Comparison of ENCODE assay signal across 33 mouse cellular contexts in the genomic region with DNA sequence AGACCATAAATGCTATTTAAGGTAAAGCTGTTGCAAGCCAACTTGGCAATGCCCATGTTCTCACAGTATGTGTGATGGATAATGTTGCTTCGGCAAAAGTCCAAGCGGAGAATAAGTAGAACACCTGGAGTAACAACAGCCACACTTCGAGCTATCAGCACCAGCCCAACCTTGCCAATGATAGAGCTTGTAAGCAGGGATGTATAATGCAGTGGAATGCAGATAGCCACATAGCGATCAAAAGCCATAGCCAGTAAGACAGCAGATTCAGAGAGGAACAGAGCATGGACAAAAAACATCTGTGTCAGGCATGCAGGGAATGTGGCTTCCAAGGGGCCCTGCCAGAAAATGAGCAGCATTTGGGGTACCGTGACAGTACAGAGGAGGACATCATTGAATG. TPM values are rescaled to one million over a fixed set of nuclear protein-coding genes. Genes with fewer than 3 reads are reported as not detected.
DNase-seq lines count a peak whose midpoint lies in the region; ATAC-seq lines count a peak whose summit lies in the region.
"Had no signal": no experiment of that assay in that cellular context is flagged by ENCODE, and none has a peak within 500 bp of the region (broad histone marks: within the 10 kb centered on the region; RNA-seq: fewer than 3 reads in every experiment).

No protein-coding gene starts in this region.

- ATAC-seq in heart, embryonic 12.5 days (ENCODE audit: insufficient number of reproducible peaks, low FRiP score): peak; percentile 45; the same call in 1 of the 2 replicates
- peak; percentile 86 for ATAC-seq in heart, embryonic 15.5 days (replicated peaks; ENCODE audit: insufficient number of reproducible peaks, insufficient read depth, low FRiP score, low read depth)
- ATAC-seq: forebrain, embryonic 13.5 days; forebrain, embryonic 16.5 days; hindbrain, postnatal 0 days; inflammation-experienced regulatory T-cells, adult 6 months; intestine, embryonic 16.5 days; Patski had no signal

- no peak overlapping the region for H3K9ac ChIP-seq in heart, embryonic 12.5 days
- H3K9ac ChIP-seq in heart, embryonic 15.5 days: no peak overlapping the region
- H3K9ac ChIP-seq: forebrain, embryonic 13.5 days; hindbrain, embryonic 14.5 days had no signal

- H3K9me3 ChIP-seq in heart, embryonic 12.5 days (replicated peaks): no peaks in the 10 kb centered on the region
- no peaks in the 10 kb centered on the region for H3K9me3 ChIP-seq in heart, embryonic 15.5 days (replicated peaks)
- H3K9me3 ChIP-seq: forebrain, embryonic 10.5 days; forebrain, embryonic 13.5 days; G1E had no signal

- H3K4me2 ChIP-seq in heart, embryonic 12.5 days: 0 out of 2 replicates have a peak overlapping the region, but pooled peaks have one; percentile 8
- peak overlapping the region; percentile 8; the same call in 1 of the 2 replicates for H3K4me2 ChIP-seq in heart, embryonic 15.5 days
- H3K4me2 ChIP-seq: forebrain, embryonic 13.5 days; hindbrain, embryonic 14.5 days had no signal

- no peak overlapping the region for H3K4me3 ChIP-seq in heart, embryonic 12.5 days
- H3K4me3 ChIP-seq in heart, embryonic 15.5 days: peak overlapping the region; percentile 22; the same call in 1 of the 2 replicates
- H3K4me3 ChIP-seq: forebrain, embryonic 10.5 days; forebrain, embryonic 13.5 days had no signal

- H3K36me3 ChIP-seq in heart, embryonic 12.5 days: no peaks in the 10 kb centered on the region
- H3K36me3 ChIP-seq in heart, embryonic 15.5 days: no peaks in the 10 kb centered on the region
- H3K36me3 ChIP-seq: forebrain, embryonic 10.5 days; G1E had no signal

- intact Hi-C loops in heart, postnatal 36 days (cut with DNase I): no loop called here
- intact Hi-C loops in heart, postnatal 10 days (cut with DNase I): no loop called here

- no peak overlapping the region for H3K27ac ChIP-seq in heart, embryonic 12.5 days (ENCODE audit: poor library complexity, severe bottlenecking)
- H3K27ac ChIP-seq in heart, embryonic 15.5 days: peak overlapping the region; percentile 60
- H3K27ac ChIP-seq: forebrain, embryonic 10.5 days; forebrain, embryonic 13.5 days; hindbrain, embryonic 14.5 days; hindbrain, postnatal 0 days had no signal

- no peaks in the 10 kb centered on the region for H3K27me3 ChIP-seq in heart, embryonic 12.5 days (replicated peaks)
- H3K27me3 ChIP-seq in heart, embryonic 15.5 days: no peaks in the 10 kb centered on the region
- H3K27me3 ChIP-seq: CH12.LX; forebrain, embryonic 13.5 days; Patski had no signal

- no peak for DNase-seq in heart, postnatal 36 days
- DNase-seq in heart, adult 18-20 months: no peak
- DNase-seq in heart, postnatal 10 days: peak; percentile 29 to 35
- no peak for DNase-seq in heart, adult 11 months
- DNase-seq: adrenal gland, postnatal 10 days; adrenal gland, postnatal 36 days; B cell, adult 2 months; cerebellum, adult 18-20 months; cerebellum, adult 9-10 months; cerebellum, postnatal 14 days; gastrocnemius, postnatal 10 days; kidney, adult 18-20 months; kidney, adult 9 months had no signal

- H3K4me1 ChIP-seq in heart, embryonic 12.5 days (replicated peaks): peaks cover 5% of the 10 kb centered on the region; the same call in 1 of the 2 replicates
- H3K4me1 ChIP-seq in heart, embryonic 15.5 days (replicated peaks): no peaks in the 10 kb centered on the region
- H3K4me1 ChIP-seq: forebrain, embryonic 10.5 days; forebrain, embryonic 13.5 days had no signal

- WGBS in heart, embryonic 12.5 days: 55% methylated on average over 5 of the region's 5 CpGs
- 48% methylated on average over 5 of the region's 5 CpGs for WGBS in heart, embryonic 15.5 days

RNA-seq across cellular contexts. Expression of a gene that starts 3.4 kb away (rescaled TPM):
- polyA plus RNA-seq in heart, embryonic 12.5 days (2016; fragmentation: Nextera tagmentation; extraction: Ambion mirVana): 0.13 and 0.28 TPM in 2 replicates
- total RNA-seq in heart, postnatal 36 days (2021): not detected
- polyA plus RNA-seq in heart, embryonic 15.5 days (2015; fragmentation: Nextera tagmentation; extraction: Ambion mirVana): 0.31 and 0.47 TPM in 2 replicates
- not detected for total RNA-seq in heart, adult 18-20 months (2021)
- not detected for total RNA-seq in heart, postnatal 10 days (2021)
- total RNA-seq: adrenal gland, adult 18-20 months; adrenal gland, postnatal 10 days; adrenal gland, postnatal 36 days; CH12.LX; gastrocnemius, adult 18-20 months; gastrocnemius, postnatal 10 days; gastrocnemius, postnatal 4 days; heart, postnatal 14 days; hindbrain, postnatal 0 days had no signal
- polyA plus RNA-seq: embryonic facial prominence, embryonic 11.5 days; embryonic facial prominence, embryonic 14.5 days; forebrain, embryonic 10.5 days; forebrain, embryonic 13.5 days; forebrain, embryonic 16.5 days; G1E; hindbrain, embryonic 11.5 days; hindbrain, embryonic 14.5 days; hindbrain, postnatal 0 days; intestine, embryonic 16.5 days; kidney, embryonic 16.5 days; Patski had no signal

RNA-seq across cellular contexts. Expression of a gene that starts 9.1 kb away (rescaled TPM):
- polyA plus RNA-seq in heart, embryonic 12.5 days (2016; fragmentation: Nextera tagmentation; extraction: Ambion mirVana): 0.17 TPM in 1 of 2 replicates, not detected in the other
- not detected for total RNA-seq in heart, postnatal 36 days (2021)
- polyA plus RNA-seq in heart, embryonic 15.5 days (2015; fragmentation: Nextera tagmentation; extraction: Ambion mirVana): 0.52 and 0.59 TPM in 2 replicates
- not detected for total RNA-seq in heart, adult 18-20 months (2021)
- total RNA-seq in heart, postnatal 10 days (2021): under 1 TPM; 0.17 to 0.62 TPM
- total RNA-seq: adrenal gland, adult 18-20 months; adrenal gland, postnatal 10 days; adrenal gland, postnatal 36 days; CH12.LX; G1E; gastrocnemius, adult 18-20 months; gastrocnemius, postnatal 10 days; gastrocnemius, postnatal 4 days; heart, postnatal 14 days; hindbrain, postnatal 0 days had no signal
- polyA plus RNA-seq: embryonic facial prominence, embryonic 11.5 days; embryonic facial prominence, embryonic 14.5 days; forebrain, embryonic 10.5 days; forebrain, embryonic 13.5 days; forebrain, embryonic 16.5 days; G1E; hindbrain, embryonic 11.5 days; hindbrain, embryonic 14.5 days; hindbrain, postnatal 0 days; inflammation-experienced regulatory T-cells, adult 6 months; intestine, embryonic 16.5 days; kidney, embryonic 16.5 days; Patski had no signal

RNA-seq across cellular contexts. Expression of a gene that starts 11.7 kb away (rescaled TPM):
- polyA plus RNA-seq in heart, embryonic 12.5 days (2016; fragmentation: Nextera tagmentation; extraction: Ambion mirVana): not detected in 2 replicates
- not detected for total RNA-seq in heart, postnatal 36 days (2021)
- not detected in 2 replicates for polyA plus RNA-seq in heart, embryonic 15.5 days (2015; fragmentation: Nextera tagmentation; extraction: Ambion mirVana)
- total RNA-seq in heart, adult 18-20 months (2021): not detected
- total RNA-seq in heart, postnatal 10 days (2021): not detected
- total RNA-seq: adrenal gland, adult 18-20 months; adrenal gland, postnatal 10 days; adrenal gland, postnatal 36 days; CH12.LX; gastrocnemius, adult 18-20 months; gastrocnemius, postnatal 10 days; gastrocnemius, postnatal 4 days; heart, postnatal 14 days; hindbrain, postnatal 0 days had no signal
- polyA plus RNA-seq: embryonic facial prominence, embryonic 11.5 days; embryonic facial prominence, embryonic 14.5 days; forebrain, embryonic 10.5 days; forebrain, embryonic 13.5 days; forebrain, embryonic 16.5 days; G1E; hindbrain, embryonic 11.5 days; hindbrain, embryonic 14.5 days; hindbrain, postnatal 0 days; inflammation-experienced regulatory T-cells, adult 6 months; intestine, embryonic 16.5 days; kidney, embryonic 16.5 days; Patski had no signal

RNA-seq across cellular contexts. Expression of a gene that starts 15.4 kb away (rescaled TPM):
- polyA plus RNA-seq in heart, embryonic 12.5 days (2016; fragmentation: Nextera tagmentation; extraction: Ambion mirVana): not detected in 2 replicates
- total RNA-seq in heart, postnatal 36 days (2021): not detected
- polyA plus RNA-seq in heart, embryonic 15.5 days (2015; fragmentation: Nextera tagmentation; extraction: Ambion mirVana): not detected in 2 replicates
- not detected for total RNA-seq in heart, adult 18-20 months (2021)
- not detected for total RNA-seq in heart, postnatal 10 days (2021)
- total RNA-seq: adrenal gland, adult 18-20 months; adrenal gland, postnatal 10 days; adrenal gland, postnatal 36 days; CH12.LX; gastrocnemius, adult 18-20 months; gastrocnemius, postnatal 10 days; gastrocnemius, postnatal 4 days; heart, postnatal 14 days; hindbrain, postnatal 0 days had no signal
- polyA plus RNA-seq: embryonic facial prominence, embryonic 11.5 days; embryonic facial prominence, embryonic 14.5 days; forebrain, embryonic 10.5 days; forebrain, embryonic 13.5 days; forebrain, embryonic 16.5 days; G1E; hindbrain, embryonic 11.5 days; hindbrain, embryonic 14.5 days; hindbrain, postnatal 0 days; inflammation-experienced regulatory T-cells, adult 6 months; intestine, embryonic 16.5 days; kidney, embryonic 16.5 days; Patski had no signal

RNA-seq across cellular contexts. Expression of a gene that starts 37.3 kb away (rescaled TPM):
- 0.08 TPM in 1 of 2 replicates, not detected in the other for polyA plus RNA-seq in heart, embryonic 12.5 days (2016; fragmentation: Nextera tagmentation; extraction: Ambion mirVana)
- total RNA-seq in heart, postnatal 36 days (2021): not detected
- 0.04 and 0.19 TPM in 2 replicates for polyA plus RNA-seq in heart, embryonic 15.5 days (2015; fragmentation: Nextera tagmentation; extraction: Ambion mirVana)
- total RNA-seq in heart, adult 18-20 months (2021): not detected
- total RNA-seq in heart, postnatal 10 days (2021): not detected
- total RNA-seq: adrenal gland, adult 18-20 months; adrenal gland, postnatal 10 days; adrenal gland, postnatal 36 days; CH12.LX; G1E; gastrocnemius, adult 18-20 months; gastrocnemius, postnatal 10 days; gastrocnemius, postnatal 4 days; heart, postnatal 14 days; hindbrain, postnatal 0 days had no signal
- polyA plus RNA-seq: embryonic facial prominence, embryonic 11.5 days; embryonic facial prominence, embryonic 14.5 days; forebrain, embryonic 10.5 days; forebrain, embryonic 13.5 days; forebrain, embryonic 16.5 days; G1E; hindbrain, embryonic 11.5 days; hindbrain, embryonic 14.5 days; hindbrain, postnatal 0 days; inflammation-experienced regulatory T-cells, adult 6 months; intestine, embryonic 16.5 days; kidney, embryonic 16.5 days; Patski had no signal

Comparison
In these comparisons a context has a peak if more than half of its experiments do, and no peak if none do; other contexts are left out.
1. DNase-seq: peak in heart, postnatal 10 days (2 of 2); none in heart, postnatal 36 days (0 of 2), heart, adult 18-20 months (0 of 2) and heart, adult 11 months (single experiment).